Mouse (Mus musculus): Measurements from ENCODE around the gene Rab28.
"Not testable (repeated sequence)": the region's sequence is repeated elsewhere in the genome, so short reads cannot be mapped to it uniquely, and the experiment has no call there.

Rab28 gene

DNA sequence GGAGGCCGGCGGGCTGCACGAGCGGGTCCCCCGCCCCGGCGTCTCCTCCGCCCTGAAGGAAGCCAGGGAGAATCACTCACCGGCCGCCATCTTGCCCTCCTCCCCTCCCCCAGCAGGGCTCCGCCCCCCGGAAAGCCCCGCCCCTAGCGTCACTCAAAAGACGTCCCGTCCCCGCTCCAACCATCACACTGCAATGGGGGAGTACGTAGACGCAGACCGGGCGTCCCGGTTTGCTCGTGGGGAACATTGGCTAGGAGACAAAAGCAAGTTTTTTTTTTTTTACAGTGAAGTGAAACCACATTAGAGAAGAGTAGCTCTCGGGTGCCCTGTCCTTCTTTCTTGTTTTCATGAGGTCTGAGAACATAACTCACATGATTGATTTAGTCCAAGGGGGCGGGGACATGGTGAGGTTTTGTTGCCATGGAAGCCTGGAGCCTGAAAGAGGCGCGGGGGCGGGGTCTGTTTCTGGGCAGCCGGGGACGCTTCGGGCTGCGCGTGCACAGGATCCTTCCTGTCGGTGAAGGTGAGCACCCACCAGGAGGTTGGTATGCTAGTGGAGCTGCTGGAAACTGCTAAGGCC is at the start of gene Rab28:
Gene Rab28 (minus strand): TSS at position 107 of the 580 bp plus-strand sequence.
- DNase-seq: peak; percentile 92

DNA sequence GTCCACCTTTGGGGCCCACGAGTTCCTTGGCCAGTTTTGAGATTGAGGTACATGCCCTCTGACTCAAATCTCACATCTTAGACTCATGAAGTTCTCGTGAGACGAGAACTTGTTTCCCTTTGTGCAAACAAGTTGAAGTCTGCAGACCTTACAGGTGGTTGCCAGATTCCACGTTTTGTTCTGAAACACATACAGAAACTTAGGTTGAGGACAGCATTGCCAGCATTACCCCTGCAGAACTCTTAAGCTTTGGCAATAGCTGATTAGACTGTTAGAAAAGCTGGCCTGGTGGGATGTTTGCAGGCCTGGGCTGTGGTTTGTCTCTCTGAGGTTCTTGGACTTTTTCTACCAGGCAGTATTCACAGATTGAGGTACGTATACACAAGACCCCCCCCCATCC is 49.4 kb upstream of the Rab28 start:
- DNase-seq: no peak

DNA sequence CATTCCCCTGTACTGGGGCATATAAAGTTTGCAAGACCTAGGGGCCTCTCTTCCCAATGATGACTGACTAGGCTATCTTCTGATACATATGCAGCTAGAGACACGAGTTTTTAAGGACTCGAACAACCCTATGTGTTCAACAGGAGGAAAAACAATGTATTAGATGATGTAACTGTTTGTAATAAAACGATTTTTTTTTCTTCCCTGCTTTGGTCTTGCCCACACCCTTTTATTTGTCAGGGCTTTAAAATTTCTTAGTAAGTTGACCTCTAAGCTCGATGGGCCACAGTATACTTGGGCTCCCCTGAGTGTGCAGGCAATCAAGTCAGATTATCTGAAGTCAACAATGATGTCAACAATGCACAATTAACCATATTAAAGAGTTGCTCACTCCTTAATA is 48.4 kb upstream of the Rab28 start:
- no peak for DNase-seq

DNA sequence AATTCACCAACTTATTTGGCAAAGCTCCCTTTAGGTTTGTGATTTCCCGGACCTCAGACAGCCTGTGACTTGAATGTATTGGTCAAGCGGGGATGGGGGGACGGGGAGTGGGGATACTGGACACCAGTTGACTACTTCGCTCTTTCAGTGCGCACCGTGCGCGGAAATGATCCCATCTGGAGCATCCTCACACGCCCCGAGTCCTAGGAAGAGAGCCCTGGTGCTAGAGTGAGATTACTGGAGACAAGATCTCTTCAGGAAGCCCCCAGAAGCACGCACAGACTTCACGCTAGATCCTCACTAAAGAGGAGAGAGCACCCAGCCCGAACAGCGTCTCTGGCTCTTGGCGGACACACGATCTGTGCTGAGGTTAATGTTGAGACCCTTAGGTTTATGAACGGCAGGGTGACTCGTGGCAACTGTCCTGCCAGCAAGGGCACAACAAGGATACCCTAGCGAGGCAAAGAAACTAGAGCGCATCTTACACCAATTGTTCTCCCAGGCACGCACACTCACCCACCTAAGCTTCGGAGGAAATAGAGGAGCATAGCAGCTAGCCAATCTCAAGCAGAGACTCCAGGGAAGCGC is 47.5 kb upstream of the Rab28 start:
- no peak for DNase-seq

DNA sequence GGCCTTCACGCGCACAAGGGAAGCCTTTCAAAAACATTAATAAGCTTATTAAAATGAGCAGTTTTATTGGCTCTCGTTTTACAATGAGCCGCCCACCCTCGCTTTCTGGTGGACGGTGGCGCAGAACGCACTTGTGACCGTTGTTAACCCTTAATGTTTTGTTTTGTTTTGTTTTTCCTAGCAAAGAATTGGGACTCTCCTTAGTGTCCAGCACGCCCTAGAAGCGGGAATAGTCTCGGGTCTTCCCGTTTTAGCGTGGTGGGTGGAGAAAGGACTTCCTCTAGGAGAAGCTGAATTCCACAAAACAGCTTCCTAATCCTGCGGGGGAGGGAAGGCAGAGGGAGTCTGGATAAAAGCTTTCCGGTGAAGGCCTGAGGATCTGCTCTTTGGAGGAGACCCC is 46.9 kb upstream of the Rab28 start:
- DNase-seq: no peak

DNA sequence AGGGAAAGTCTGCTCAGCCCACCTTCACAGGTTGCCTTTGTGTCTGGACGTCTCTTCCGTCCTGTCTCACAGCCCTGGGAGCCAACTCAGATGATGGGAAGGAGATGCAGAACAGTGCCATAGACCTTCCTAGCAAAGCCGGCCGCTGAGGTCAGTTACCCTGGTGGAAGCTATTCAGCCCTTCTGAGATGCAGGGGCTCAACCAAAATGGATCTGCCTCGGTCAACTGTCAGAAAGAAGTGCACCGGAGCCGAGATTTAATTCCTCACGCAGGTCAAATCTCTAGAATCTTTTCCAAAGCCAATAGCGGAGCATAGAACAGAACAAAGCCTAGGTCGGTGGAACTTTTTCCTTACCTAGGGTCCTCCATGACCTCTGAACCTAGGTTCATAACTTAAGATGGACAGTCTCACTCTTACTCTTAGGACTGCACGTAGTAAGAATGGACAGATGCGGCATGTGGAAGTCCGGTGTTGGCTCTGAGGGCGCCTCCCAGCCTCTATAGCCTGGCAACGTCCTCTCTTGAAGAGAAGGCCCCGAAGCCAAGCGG is 46.3 kb upstream of the Rab28 start:
- DNase-seq: no peak

DNA sequence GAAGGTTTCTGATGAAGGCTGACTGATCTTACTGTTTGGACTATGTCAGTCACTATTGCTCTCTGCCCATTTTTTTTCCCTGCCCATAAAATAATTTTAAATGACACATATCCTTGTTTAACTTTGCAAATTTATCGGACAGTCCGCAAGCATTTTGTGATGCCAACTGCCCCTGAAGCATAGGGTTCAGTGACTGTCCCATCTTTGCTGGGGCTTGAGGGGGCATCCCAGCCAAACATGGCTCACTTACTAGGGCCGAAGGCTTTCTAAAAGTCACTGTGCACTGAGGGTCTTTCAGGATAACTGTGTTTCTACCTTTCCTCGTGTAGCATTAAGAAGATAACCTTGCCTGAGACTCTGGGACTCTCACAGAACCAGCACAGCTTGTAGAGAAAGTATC is 44.8 kb upstream of the Rab28 start:
- no peak for DNase-seq

DNA sequence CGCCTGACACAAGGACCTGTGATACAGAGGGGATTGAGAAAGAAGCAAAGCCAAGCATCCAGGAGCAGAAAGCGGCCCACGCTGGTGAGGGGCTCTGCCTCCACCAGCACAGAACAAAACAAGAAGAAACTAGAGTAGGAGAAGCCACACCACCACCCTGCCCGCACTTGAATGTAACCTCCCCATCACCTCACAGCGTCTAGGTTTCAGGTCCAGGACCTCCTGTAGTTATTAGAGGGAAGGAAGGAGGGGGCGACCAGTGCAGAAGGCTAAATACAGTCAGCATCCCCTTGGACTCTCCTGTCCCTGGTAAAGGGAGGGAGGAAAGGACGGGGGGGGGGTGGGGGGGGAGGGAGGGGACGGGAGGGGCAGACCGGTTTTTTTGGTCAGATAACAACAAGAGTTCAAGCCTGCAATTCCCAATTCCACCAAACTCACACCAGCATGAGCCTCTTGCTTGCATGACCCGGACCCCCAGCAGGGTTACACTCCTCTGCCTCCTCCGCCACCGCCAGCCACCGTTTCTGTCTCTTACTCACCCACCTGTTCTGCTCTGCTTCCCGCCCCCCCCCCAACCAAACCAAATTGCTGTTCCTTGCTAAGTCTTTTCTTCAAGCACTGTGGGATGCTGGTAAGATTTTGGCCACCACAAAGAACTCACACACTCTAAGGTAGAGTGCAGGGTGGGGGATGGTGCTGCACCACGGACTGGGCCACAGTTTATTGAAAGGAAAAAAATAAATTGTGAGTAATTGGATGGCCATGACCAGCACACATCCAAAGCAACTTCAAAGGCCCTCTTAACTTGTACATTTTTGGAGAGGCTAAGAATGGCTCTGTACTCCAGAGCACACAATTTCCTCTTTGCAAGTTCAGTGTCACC is 37.2 kb upstream of the Rab28 start:
- DNase-seq: no peak

DNA sequence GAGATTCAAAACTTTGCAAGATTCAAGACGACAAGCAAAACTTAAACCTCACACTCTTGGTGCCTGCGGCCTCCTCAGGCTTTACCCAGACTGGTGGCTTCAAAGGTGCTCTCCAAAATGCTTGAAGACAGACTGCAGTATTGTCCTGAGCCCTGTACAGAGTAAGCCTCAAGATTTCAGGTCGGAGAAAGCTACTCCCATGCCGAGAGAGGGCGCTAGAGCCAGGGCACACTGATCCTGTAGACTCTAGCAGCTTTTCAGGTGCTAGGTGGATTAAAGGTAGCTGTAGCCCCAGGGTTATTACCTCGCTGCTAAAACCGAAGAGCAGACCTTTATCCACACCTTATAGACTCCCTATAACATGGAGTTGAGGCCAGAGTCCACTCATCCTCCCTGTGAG is 36.3 kb upstream of the Rab28 start:
- DNase-seq: no peak

DNA sequence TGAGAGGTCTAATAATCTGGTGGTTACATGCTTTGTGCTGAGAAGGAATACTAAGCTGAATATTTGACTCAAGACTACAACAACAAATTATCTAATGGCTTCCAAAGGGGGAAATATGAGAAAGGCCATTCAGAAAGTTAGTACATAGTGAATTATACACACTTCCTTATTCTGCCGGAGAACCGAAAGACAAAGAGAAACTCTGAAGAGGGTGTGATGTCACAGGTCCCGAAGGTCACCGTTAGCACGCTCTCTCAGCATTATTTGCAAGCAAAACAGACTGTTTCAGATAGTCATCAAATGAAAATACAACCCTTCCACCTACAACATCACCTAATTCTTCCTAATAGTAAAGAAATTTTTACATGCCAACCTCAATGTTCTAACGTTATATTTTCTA is 30.9 kb upstream of the Rab28 start:
- DNase-seq: no peak

DNA sequence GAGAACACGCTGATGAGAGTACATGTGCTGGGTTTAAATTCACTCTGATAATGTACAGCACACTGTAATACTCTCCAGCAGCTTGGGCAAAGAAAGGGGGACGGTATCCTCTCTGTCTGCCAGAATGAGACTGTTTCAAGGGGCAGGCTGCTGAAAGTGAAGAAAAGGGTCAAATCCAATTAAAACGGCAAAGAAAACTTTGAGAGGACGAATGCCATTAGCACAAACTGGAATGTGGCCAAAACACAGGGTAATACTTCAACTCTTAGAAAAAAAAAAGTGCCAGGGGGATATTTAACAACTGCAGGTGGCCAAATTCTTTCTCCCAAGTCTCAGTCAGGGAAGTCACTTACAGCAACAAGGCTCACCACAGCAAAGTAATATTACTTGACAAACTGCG is 29.1 kb upstream of the Rab28 start:
- no peak for DNase-seq

DNA sequence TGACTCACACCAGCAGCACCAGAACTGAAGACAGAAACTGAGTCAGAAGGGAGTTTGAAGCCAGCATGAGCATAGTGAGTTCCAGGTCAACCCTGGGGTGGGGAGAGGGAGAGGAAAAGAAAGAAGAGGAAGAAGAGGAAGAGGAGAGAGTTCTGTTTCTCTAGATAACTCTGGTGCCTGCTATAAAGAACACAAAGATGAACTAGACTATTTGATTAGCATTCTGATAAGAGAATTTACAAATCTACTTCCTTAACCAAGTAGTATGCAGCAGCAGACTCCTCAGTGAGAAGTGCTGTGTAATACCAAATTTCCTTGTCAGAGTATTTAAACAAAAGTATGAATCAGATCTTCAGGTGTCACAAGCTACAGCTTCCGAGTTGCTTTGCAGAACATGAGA is 19.1 kb upstream of the Rab28 start:
- no peak for DNase-seq

DNA sequence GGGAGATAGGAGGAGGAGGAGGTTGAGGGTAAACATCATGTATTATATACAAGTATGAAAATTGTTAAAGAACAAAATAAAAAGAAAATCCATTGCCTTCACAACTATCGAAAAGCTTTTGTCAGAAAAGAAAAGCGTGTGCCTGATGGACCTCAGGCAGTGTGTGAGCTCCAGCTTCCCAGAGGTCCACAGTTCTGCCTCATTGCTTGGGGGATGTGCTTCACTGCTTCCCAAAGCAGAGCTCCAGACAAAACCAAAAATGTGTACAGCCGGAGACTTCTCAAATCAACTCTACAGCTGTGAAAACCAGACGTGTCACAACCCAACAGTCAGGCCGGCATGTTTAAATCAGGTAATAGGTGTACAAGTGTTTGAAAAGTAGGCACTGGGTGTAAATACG is 17.6 kb upstream of the Rab28 start:
- no peak for DNase-seq

DNA sequence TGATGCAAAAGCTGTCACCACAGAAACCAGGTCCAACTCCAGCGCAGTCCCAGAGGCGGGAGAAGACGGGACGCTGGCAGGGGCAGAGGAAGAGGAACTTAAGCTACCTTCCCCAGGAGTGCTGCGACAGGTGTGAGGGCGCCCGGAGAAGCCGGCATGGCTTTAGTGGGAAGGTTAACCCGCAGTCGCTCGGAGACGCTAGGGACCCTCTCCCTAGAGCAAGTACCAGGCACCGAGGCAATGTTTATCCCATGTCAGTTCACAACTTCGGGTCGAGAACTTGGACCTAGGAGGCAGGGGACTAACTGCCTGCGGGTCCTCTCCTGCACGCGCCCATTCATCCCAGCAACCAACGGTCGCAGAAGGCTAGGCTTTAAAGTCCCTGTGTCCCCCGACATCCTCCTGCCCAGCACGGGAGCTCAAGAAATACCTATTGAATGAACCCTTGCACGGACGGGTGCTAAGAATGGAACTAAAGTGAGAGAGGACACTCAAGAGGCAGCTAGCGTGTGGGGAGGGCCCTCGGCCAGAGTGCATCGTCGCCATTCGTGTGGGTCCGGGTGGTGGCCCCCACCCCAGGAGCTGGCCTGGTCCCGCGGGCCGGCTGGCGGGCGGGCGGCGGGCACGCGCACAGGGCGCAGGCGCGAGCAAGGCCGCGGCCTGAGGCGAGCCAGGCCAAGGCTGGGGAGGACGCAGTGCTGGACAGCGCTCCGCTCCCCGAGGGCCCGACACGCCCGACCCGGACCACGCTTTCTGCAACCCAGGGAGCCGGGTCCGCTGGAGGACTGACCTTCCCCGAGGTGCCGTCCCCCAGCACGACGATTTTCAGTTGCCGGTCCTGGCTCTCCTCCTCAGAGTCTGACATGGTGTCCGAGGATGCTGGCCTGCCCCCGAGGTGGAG is 592 bp downstream of the Rab28 start:
- peak; percentile 31 for DNase-seq

DNA sequence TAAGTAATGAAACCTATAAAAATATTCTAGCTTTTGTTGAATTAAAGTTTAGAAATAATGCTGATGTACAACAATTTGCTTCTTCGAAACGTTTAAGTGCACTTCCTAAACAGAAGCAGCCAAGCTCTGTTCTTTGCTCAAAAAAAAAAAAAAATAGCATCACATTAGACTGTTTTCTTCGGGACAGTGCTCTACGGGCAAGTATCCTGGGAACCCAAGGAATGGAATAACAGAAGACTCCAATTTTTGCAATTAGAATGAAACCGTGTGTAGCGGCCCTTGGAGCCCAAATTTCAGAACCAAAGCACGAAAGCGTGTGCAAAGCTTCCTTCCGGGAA is 1.2 kb downstream of the Rab28 start:
- no peak for DNase-seq

DNA sequence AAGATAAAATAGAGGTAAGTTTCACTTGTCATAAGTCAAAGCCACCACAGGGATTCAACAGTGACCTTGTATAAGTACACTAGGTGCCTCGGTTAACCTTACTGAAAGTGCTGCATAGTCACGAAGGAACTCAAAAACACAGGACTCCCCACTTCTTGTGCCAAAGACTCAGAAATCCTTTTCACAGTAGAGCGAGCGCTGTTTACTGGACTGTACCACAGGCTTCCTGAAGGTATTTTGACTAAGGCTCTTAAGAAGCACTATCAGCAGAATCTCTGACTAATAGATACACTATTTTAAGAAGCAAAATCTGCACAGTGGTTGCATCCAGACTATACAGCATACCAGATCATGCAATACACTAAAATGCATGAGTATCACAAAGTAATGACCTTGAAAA is 6.9 kb downstream of the Rab28 start:
- DNase-seq: not testable (repeated sequence)

DNA sequence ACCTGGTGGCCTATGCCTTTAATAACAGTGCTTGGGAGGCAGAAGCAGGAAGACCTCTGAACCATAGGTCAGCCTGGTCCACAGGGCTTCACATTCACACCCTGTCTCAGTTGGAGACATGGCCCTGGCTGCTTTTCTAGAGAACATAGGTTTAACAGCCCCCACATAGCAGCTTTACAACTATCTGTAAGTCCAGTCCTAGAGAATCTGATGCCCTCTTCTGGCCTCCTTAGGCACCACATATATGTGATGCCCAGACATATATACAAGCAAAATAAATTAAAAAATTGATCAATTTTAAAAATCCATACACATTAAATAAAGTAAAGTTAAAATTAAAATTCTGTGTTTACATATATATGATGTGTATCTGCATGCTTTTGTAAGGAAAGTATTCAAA is 10.0 kb downstream of the Rab28 start:
- no peak for DNase-seq

DNA sequence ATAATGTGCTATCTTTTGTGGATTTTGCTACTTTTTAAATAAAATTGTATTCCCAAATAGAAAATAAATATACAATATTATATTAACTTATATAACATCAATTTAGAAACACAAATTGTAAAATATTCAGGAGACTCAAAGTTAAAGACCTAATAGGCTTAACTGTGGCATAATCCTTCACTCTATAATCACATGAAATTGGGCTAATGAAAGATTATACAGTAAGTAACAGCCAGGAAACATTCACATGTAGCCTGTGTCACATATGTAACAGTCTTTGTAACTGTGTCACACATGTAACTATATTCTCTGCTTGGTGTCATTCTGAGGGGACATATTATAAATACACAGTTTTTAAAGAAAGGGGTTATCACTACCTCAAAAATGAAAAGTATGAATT is 22.9 kb downstream of the Rab28 start:
- no peak for DNase-seq

DNA sequence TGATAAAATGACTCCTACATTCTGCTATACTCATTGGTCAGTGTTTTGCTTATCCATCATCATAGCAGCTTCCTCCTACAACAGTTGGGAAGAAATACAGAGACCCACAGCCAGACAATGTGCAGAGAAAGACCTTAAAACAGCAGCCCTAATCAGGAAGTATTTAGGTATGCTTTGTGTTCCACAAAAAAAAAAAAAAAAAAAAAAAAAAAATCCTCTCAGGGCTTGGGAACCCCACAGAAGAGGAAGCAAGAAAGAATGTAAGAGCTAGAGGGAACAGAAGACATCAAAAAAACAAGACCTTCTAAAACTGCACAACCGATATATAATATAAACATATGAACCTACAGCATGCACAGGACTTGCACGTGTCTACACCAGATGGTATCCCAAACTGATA is 24.0 kb downstream of the Rab28 start:
- no peak for DNase-seq

DNA sequence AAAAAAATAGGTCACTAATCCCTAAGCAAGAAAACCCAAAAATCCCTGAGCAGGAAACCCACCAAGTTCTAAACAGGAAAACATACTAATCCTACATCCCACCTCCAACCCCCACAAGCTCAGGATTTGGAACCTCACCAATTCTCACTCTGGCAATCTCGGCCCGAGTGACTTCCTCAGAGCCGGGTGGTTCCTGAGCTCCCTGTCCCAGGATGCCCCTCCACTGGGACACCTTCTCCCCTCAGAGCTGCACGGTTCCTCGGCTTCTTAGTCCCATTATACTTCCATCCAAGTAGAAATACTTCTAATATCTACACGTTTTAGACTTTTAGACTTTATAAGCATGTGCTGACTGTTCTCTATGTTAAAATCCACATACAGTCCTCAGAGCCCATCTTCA is 41.9 kb downstream of the Rab28 start:
- DNase-seq: no peak

DNA sequence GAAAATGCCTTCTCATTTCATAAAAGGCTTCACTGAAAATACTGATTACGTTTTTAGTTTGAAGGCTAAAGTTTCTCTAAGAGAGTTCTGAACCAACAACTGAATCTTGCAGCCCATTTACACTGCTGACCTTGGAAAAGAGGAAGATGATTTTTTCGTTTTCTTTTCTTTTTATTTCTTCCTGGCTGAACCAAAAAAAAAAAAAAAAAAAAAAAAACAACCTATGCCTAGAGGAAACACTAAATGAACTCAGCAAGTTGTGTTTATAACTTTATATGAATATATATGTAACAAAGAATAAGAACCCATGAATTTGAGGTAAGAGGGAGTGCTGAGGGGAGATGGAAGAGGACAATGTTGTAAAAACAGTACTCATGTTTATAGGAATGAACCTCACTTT is 71.2 kb downstream of the Rab28 start:
- DNase-seq: no peak

DNA sequence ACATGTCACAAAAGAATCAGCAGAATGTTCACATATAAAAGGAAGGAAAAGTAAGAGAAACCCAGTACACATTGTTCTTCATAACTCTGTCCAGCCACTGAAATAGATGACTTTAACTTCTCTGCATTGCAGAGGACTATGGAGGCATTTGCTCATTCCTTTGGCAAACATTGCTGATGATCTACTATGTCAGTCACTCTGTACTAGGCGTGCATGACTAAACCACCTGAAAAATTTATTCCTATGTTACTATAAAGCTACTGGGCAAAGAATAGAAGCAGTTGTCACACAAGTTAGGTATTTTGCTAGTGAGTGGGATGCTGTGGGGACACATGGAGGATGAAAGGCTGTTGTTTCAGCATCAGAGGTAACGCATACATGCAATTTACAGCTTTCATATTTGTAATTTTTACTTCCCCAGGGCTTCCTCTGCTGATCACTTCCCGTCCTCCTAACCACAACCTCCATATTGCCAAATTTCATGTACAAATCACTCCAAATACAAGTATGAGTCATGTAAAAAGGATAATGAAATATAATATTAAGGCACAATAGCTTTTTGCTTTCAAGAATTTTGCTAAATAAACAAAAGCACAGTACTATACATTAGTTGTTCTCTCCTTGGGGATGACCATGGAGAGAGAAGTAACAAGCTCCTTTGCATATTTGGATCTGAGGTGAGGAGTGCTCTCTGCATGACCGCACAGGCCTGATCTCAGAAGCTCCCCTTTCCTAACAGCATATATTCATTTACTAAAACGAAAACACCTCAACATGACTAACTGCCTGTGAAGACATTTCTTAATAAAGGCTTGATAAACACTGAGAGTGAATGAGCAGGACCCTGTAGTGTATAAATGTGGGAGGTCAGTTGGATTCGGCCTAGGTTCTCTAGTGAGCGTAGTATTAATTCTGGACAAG is 80.5 kb downstream of the Rab28 start:
- no peak for DNase-seq
